Mouse (Mus musculus) layer of hippocampus, adult 11-12 months (tissue): Measurements from ENCODE around the gene 4930522H14Rik.
A peak's percentile ranks its signal among the peaks of the same experiment; 100 is the strongest.

Source experiments
- DNase-seq: peaks from one replicate; pipeline ENCODE4 v3.0.0; 2022; ENCODE audit warnings: low spot score

The 4930522H14Rik gene

GRCm38 (mm10) chr4:109475577-109476553, 55.2 kb downstream of the 4930522H14Rik start:
- peak; percentile 24 for DNase-seq

- DNase-seq, result no peak
Measured at GRCm38 (mm10) chr4:109475078-109475477, 56.0 kb downstream of the 4930522H14Rik start.

GRCm38 (mm10) chr4:109472566-109472965, 58.5 kb downstream of the 4930522H14Rik start:
- DNase-seq, result no peak

- DNase-seq, result no peak
Measured at GRCm38 (mm10) chr4:109471606-109472005, 59.5 kb downstream of the 4930522H14Rik start.

- no peak for DNase-seq
Measured at GRCm38 (mm10) chr4:109467687-109468086, 63.4 kb downstream of the 4930522H14Rik start.

GRCm38 (mm10) chr4:109463892-109464291, 67.2 kb downstream of the 4930522H14Rik start:
- DNase-seq, result no peak

- no peak for DNase-seq
Measured at GRCm38 (mm10) chr4:109460421-109461179, 70.5 kb downstream of the 4930522H14Rik start.

- no peak for DNase-seq
Measured at GRCm38 (mm10) chr4:109456821-109457220, 74.3 kb downstream of the 4930522H14Rik start.
